Mouse (Mus musculus) MEL (cell line): ENCODE results near the gene Zmynd12. TPM values are rescaled to one million over a fixed set of nuclear protein-coding genes. Genes with fewer than 3 reads are reported as not detected.

Experiments
- DNase-seq: peaks from one replicate; pipeline ENCODE4 v3.0.0; 2011; ENCODE audit warnings: low read depth, low spot score
- H3K27ac ChIP-seq: 2 replicates; pipeline ENCODE4 v1.5.1; 2012; ENCODE audit warnings: low read depth, mild to moderate bottlenecking, control low read depth, low read length, moderate library complexity; ENCODE audit not compliant: control insufficient read depth
- H3K27me3 ChIP-seq, 2 experiments: fragments of 150-350 bp in 1 of 2; sonication (generic) in 1 of 2; 2 replicates each; pipeline ENCODE4 v1.6.1; 2012; ENCODE audit warnings: low read length in 2 of 2, mild to moderate bottlenecking in 2 of 2, improper control_type of control experiment in 1 of 2, moderate library complexity in 1 of 2; ENCODE audit not compliant: insufficient read depth in 2 of 2, control insufficient read depth in 1 of 2
- H3K36me3 ChIP-seq, 2 experiments: 2 replicates each; pipeline ENCODE4 v1.6.1; 2012 to 2014; ENCODE audit warnings: low read length in 2 of 2, improper control_type of control experiment in 1 of 2, inconsistent platforms in 1 of 2, mild to moderate bottlenecking in 1 of 2; ENCODE audit not compliant: insufficient read depth in 2 of 2, control insufficient read depth in 1 of 2
- H3K4me1 ChIP-seq, 2 experiments: fragments of 150-350 bp in 1 of 2; sonication (generic) in 1 of 2; 2 replicates each; pipeline ENCODE4 v1.6.1; 2012; ENCODE audit warnings: low read length in 2 of 2, improper control_type of control experiment in 1 of 2, mild to moderate bottlenecking in 1 of 2; ENCODE audit not compliant: insufficient read depth in 2 of 2, control insufficient read depth in 1 of 2
- H3K4me3 ChIP-seq, 2 experiments: fragments of 150-350 bp in 1 of 2; sonication (generic) in 1 of 2; 2 replicates each; pipeline ENCODE4 v1.5.1; 2012; ENCODE audit warnings: low read depth in 2 of 2, low read length in 2 of 2, mild to moderate bottlenecking in 2 of 2, moderate library complexity in 2 of 2, control low read depth in 1 of 2, improper control_type of control experiment in 1 of 2; ENCODE audit not compliant: control insufficient read depth in 1 of 2, insufficient read depth in 1 of 2
- H3K79me2 ChIP-seq: 2 replicates; pipeline ENCODE4 v1.6.1; 2012; ENCODE audit warnings: mild to moderate bottlenecking, low read length, moderate library complexity; ENCODE audit not compliant: control insufficient read depth, poor library complexity, insufficient read depth
- H3K9ac ChIP-seq: 2 replicates; pipeline ENCODE4 v1.6.1; 2012; ENCODE audit warnings: low read depth, mild to moderate bottlenecking, control low read depth, low read length, moderate library complexity; ENCODE audit not compliant: control insufficient read depth, poor library complexity, severe bottlenecking
- H3K9me3 ChIP-seq: fragments of 150-350 bp; sonication (generic); replicated peaks from 2 replicates; pipeline ENCODE4 v1.6.1; 2012; ENCODE audit warnings: mild to moderate bottlenecking, low read length, improper control_type of control experiment, moderate library complexity; ENCODE audit not compliant: insufficient read depth
- BHLHE40 ChIP-seq: IDR thresholded peaks from 2 replicates; pipeline ENCODE4 v1.6.1; 2012; ENCODE audit warnings: low read depth, mild to moderate bottlenecking, inconsistent platforms, low read length, improper control_type of control experiment, borderline replicate concordance
- CTCF ChIP-seq, 3 experiments: IDR thresholded peaks in 2 of 3; conservative IDR thresholded peaks in 1 of 3; 2 replicates each; pipeline ENCODE4 v1.5.1; 2011 to 2012; ENCODE audit warnings: low read length in 3 of 3, low read depth in 2 of 3, mild to moderate bottlenecking in 2 of 3, improper control_type of control experiment in 1 of 3, inconsistent platforms in 1 of 3, mixed read lengths in 1 of 3, moderate library complexity in 1 of 3; ENCODE audit not compliant: control insufficient read depth in 1 of 3, insufficient read depth in 1 of 3, poor library complexity in 1 of 3, severe bottlenecking in 1 of 3
- ELF1 ChIP-seq: IDR thresholded peaks from 2 replicates; pipeline ENCODE4 v1.6.1; 2014; ENCODE audit warnings: low read depth, mild to moderate bottlenecking, inconsistent platforms, low read length, improper control_type of control experiment, moderate library complexity
- EP300 ChIP-seq, 2 experiments: IDR thresholded peaks; 2 replicates each; pipeline ENCODE4 v1.6.1; 2011; ENCODE audit warnings: improper control_type of control experiment in 2 of 2, low read length in 2 of 2, low read depth in 1 of 2, mild to moderate bottlenecking in 1 of 2
- GATA1 ChIP-seq: IDR thresholded peaks from 2 replicates; pipeline ENCODE4 v1.6.1; 2011; ENCODE audit warnings: low read depth, low read length, improper control_type of control experiment
- HCFC1 ChIP-seq: IDR thresholded peaks from 2 replicates; pipeline ENCODE4 v1.6.1; 2012; ENCODE audit warnings: low read depth, mild to moderate bottlenecking, inconsistent platforms, low read length, improper control_type of control experiment, moderate library complexity
- KAT2A ChIP-seq: conservative IDR thresholded peaks from 2 replicates; pipeline ENCODE4 v1.6.1; 2012; ENCODE audit warnings: low read depth, low read length, improper control_type of control experiment, inconsistent platforms
- MAFK ChIP-seq: IDR thresholded peaks from 2 replicates; pipeline ENCODE4 v1.6.1; 2011; ENCODE audit warnings: low read depth, mild to moderate bottlenecking, low read length, improper control_type of control experiment, borderline replicate concordance
- MAX ChIP-seq: IDR thresholded peaks from 2 replicates; pipeline ENCODE4 v1.6.1; 2011; ENCODE audit warnings: low read length, improper control_type of control experiment
- MAZ ChIP-seq: IDR thresholded peaks from 2 replicates; pipeline ENCODE4 v1.6.1; 2012; ENCODE audit warnings: low read depth, mild to moderate bottlenecking, inconsistent platforms, low read length, improper control_type of control experiment
- MEF2A ChIP-seq: IDR thresholded peaks from 2 replicates; pipeline ENCODE4 v1.6.1; 2014; ENCODE audit warnings: low read depth, mild to moderate bottlenecking, inconsistent platforms, low read length, improper control_type of control experiment; ENCODE audit not compliant: poor library complexity, insufficient replicate concordance, severe bottlenecking; ENCODE audit errors: extremely low read depth
- MXI1 ChIP-seq: IDR thresholded peaks from 2 replicates; pipeline ENCODE4 v1.6.1; 2011; ENCODE audit warnings: mild to moderate bottlenecking, low read depth, low read length, improper control_type of control experiment
- MYB ChIP-seq: IDR thresholded peaks from 2 replicates; pipeline ENCODE4 v1.6.1; 2011; ENCODE audit warnings: mild to moderate bottlenecking, low read depth, low read length, improper control_type of control experiment
- MYC ChIP-seq: IDR thresholded peaks from 2 replicates; pipeline ENCODE4 v1.6.1; 2011; ENCODE audit warnings: low read depth, mild to moderate bottlenecking, low read length, improper control_type of control experiment, moderate library complexity
- POLR2AphosphoS2 ChIP-seq: IDR thresholded peaks from 2 replicates; pipeline ENCODE4 v1.6.1; 2011; ENCODE audit warnings: low read length, improper control_type of control experiment
- RAD21 ChIP-seq: IDR thresholded peaks from 2 replicates; pipeline ENCODE4 v1.6.1; 2011; ENCODE audit warnings: mild to moderate bottlenecking, low read depth, low read length, improper control_type of control experiment
- RCOR1 ChIP-seq: IDR thresholded peaks from 2 replicates; pipeline ENCODE4 v1.6.1; 2012; ENCODE audit warnings: low read depth, mild to moderate bottlenecking, inconsistent platforms, low read length, improper control_type of control experiment
- SIN3A ChIP-seq: IDR thresholded peaks from 2 replicates; pipeline ENCODE4 v1.6.1; 2012; ENCODE audit warnings: low read length, improper control_type of control experiment, inconsistent platforms
- TAL1 ChIP-seq: IDR thresholded peaks from 2 replicates; pipeline ENCODE4 v1.6.1; 2012; ENCODE audit warnings: mild to moderate bottlenecking, inconsistent platforms, low read length, moderate library complexity, mixed read lengths
- TBP ChIP-seq: IDR thresholded peaks from 2 replicates; pipeline ENCODE4 v1.8.0; 2011; ENCODE audit warnings: low read depth, low read length, improper control_type of control experiment
- UBTF ChIP-seq: IDR thresholded peaks from 2 replicates; pipeline ENCODE4 v1.6.1; 2012; ENCODE audit warnings: low read depth, mild to moderate bottlenecking, inconsistent platforms, low read length, improper control_type of control experiment, moderate library complexity, borderline replicate concordance; ENCODE audit not compliant: insufficient read depth
- USF1 ChIP-seq: IDR thresholded peaks from 2 replicates; pipeline ENCODE4 v1.6.1; 2014; ENCODE audit warnings: low read depth, mild to moderate bottlenecking, inconsistent platforms, low read length, improper control_type of control experiment, moderate library complexity
- ZMIZ1 ChIP-seq: IDR thresholded peaks from 2 replicates; pipeline ENCODE4 v1.6.1; 2012; ENCODE audit warnings: low read depth, mild to moderate bottlenecking, inconsistent platforms, low read length, improper control_type of control experiment, moderate library complexity
- polyA plus RNA-seq, 2 experiments: library from polyadenylated mRNA; stranded (reverse) in 1 of 2; unstranded in 1 of 2; fragments of >175 nt in 1 of 2; fragments of >200 nt in 1 of 2; gene quantifications; 2 replicates each; pipeline versions ENCODE4 v1.2.1 to v1.2.4; 2012; ENCODE audit warnings: low replicate concordance in 2 of 2, low read depth in 1 of 2; ENCODE audit not compliant: insufficient read length in 2 of 2, insufficient read depth in 1 of 2, missing spikeins in 1 of 2
- total RNA-seq: library from RNA; depleted of rRNA; stranded (reverse); fragments of 300-350 nt; gene quantifications from 2 replicates; pipeline ENCODE4 v1.2.3, GENCODE M21; 2012

The Zmynd12 gene
- total and polyA plus RNA-seq, 3 experiments = 0.04 TPM; not detected in 2

GRCm38 (mm10) chr4:119442539-119442938 lies 19.9 kb downstream of the Zmynd12 start:
- H3K27me3 ChIP-seq = no peaks in the 10 kb centered on the region; a peak in 1 of 4 replicates
- H3K4me3 ChIP-seq = no peak overlapping the region
- no peaks in the 10 kb centered on the region for H3K79me2 ChIP-seq
- DNase-seq = no peak
- no peaks in the 10 kb centered on the region for H3K4me1 ChIP-seq
- no peak for TF ChIP-seq TBP
- TF ChIP-seq MAX = no peak
- no peak for TF ChIP-seq HCFC1
- TF ChIP-seq MAZ = no peak
- no peak for TF ChIP-seq ZMIZ1
- no peak for TF ChIP-seq POLR2AphosphoS2
- TF ChIP-seq ELF1 = no peak
- no peak for TF ChIP-seq SIN3A
- TF ChIP-seq MAFK = no peak
- H3K9ac ChIP-seq = no peak overlapping the region
- no peaks in the 10 kb centered on the region for H3K9me3 ChIP-seq
- no peak overlapping the region for H3K27ac ChIP-seq
- no peaks in the 10 kb centered on the region for H3K36me3 ChIP-seq

GRCm38 (mm10) chr4:119447261-119447660 lies 24.6 kb downstream of the Zmynd12 start:
- Histone ChIP-seq H3K36me3 (no peaks in the 10 kb centered on the region), H3K27me3 (no peaks in the 10 kb centered on the region), H3K27ac (no peak overlapping the region), H3K4me3 (no peak overlapping the region), H3K9ac (no peak overlapping the region), H3K4me1 (no peaks in the 10 kb centered on the region), H3K79me2 (no peaks in the 10 kb centered on the region)
- no peak for DNase-seq
- TF ChIP-seq UBTF (no peak), MAX (no peak), RAD21 (no peak), MXI1 (no peak), KAT2A (no peak), USF1 (no peak), BHLHE40 (no peak), MYB (no peak), TAL1 (no peak), TBP (no peak), MEF2A (no peak), EP300 (IDR thresholded peaks at IDR 0.05; ENCODE audit: low read depth in 1 of 2, low read length in 2 of 2) (no peak), RCOR1 (no peak), SIN3A (no peak), MYC (no peak), ELF1 (no peak), CTCF (IDR thresholded peaks at IDR 0.05 in 2 of 3, conservative IDR thresholded peaks at IDR 0.05 in 1 of 3; ENCODE audit: control insufficient read depth in 1 of 3, insufficient read depth in 1 of 3, low read depth in 2 of 3, low read length in 3 of 3, poor library complexity in 1 of 3, severe bottlenecking in 1 of 3) (no peak), GATA1 (no peak)
- TF ChIP-seq, all 39 proteins: peak for 0
- H3K9me3 ChIP-seq = no peaks in the 10 kb centered on the region
